Mouse (Mus musculus): ENCODE data around the gene Frk. TPM values are rescaled to one million over a fixed set of nuclear protein-coding genes. Genes with fewer than 3 reads are reported as not detected.
"Not testable (repeated sequence)": the region's sequence is repeated elsewhere in the genome, so short reads cannot be mapped to it uniquely, and the experiment has no call there.

The Frk gene
- 1 to 10 TPM; 1.2 to 1.3 TPM for total RNA-seq (2021)
- long read RNA-seq, experiment 1, partial matches to known transcripts, result 0 of 3 reads
- long read RNA-seq, experiment 1, other reads (novel, unspliced or antisense), result 1 of 3 reads
- long read RNA-seq, experiment 2, result 0 reads

- peak; percentile 33 to 58 for DNase-seq
These were observed at the start of gene Frk for GRCm38 (mm10) chr10:34483297-34484013. Gene Frk, plus strand, starts transcription at chr10:34483399.

- DNase-seq, result not testable (repeated sequence)
These were observed 49.0 kb upstream of the Frk start for GRCm38 (mm10) chr10:34434191-34434590.

- DNase-seq, result no peak
These were observed 33.7 kb upstream of the Frk start for GRCm38 (mm10) chr10:34449469-34449868.

DNA sequence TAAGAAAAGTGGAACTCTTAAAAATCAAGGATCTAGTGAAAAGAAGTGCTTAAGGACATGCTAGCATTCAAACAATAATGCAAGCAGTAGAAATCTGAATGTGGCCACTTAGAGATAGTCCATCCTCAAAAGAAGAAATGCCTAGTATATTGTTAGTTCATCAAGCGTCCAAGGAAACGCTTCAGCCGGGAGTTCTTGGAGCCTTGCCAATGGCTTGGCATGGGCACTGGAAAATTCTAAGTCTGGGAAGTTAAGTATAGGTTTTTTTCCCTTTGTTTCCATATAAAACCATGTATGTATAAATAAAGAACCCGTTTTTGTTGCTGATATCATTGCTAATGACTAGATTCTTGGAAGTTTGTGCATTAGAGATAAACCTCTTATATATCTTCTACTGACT is 21.7 kb upstream of the Frk start:
- DNase-seq, result peak; percentile 12 to 58

DNA sequence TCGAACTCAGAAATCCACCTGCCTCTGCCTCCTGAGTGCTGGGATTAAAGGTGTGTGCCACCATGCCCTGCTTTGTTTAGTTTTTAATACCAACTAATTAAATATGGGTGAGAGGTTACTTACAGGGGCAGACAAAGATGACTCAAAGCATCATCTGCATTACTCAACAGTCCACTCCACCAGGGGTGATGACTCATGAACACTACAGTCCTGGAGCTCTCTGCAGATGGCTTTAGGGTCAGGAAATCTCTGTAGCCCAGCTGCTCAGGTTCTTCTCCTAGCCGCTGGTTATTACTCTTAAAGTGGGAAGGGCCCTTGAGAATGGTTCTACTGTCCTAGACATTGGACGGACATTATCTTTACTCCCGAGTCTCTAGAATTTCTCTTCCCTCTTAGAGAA is 18.9 kb upstream of the Frk start:
- DNase-seq, result no peak

DNA sequence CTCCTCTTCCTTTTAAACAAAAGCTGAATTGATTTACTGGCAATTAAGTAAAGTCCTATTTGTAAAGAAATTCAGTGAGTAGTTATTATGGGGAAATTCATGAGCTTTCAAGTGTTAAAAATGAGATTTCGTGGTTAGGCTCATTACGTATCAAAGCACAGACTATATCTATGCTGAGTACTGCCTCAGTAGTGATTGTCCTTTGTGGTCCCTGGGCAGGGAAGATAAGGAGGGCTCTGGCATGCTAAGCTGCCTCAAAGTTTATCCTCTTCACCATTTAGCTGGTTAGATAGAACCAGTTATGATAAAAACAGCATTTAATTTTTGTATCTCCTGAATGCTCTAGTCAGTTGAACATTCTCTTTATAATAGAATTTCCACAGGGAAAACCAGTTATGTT is 14.2 kb upstream of the Frk start:
- no peak for DNase-seq

- DNase-seq, result peak; percentile 15
These were observed 3.2 kb upstream of the Frk start for GRCm38 (mm10) chr10:34479942-34480455.

GRCm38 (mm10) chr10:34484014-34484411 is 814 bp downstream of the Frk start:
- peak in 1 of 2 experiments; percentile 52 for DNase-seq

DNA sequence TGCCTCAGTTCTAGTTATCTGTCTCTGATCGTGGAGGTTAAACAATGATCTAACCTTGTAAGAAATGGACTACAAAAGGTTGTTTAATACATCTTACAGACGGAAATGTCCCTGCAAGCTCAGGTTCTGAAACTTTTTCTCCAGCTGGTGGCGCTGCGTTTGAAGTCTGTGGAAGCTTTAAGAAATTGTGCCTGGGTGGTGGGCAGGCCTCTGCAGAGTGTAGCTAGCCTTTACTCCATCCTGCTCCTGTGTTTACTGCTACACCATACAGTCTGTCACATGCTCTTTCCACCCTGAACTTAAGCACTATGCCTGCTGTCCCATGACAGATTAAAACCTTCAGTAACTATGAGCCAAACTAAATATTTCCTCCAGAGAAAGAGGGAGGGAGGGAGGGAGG is 1.9 kb downstream of the Frk start:
- peak; percentile 2 to 28 for DNase-seq

GRCm38 (mm10) chr10:34507807-34508206 is 24.6 kb downstream of the Frk start:
- DNase-seq, result no peak

- no peak for DNase-seq
These were observed 25.4 kb downstream of the Frk start for GRCm38 (mm10) chr10:34508593-34508992.

GRCm38 (mm10) chr10:34509256-34509655 is 26.1 kb downstream of the Frk start:
- DNase-seq, result no peak

- DNase-seq, result no peak
These were observed 28.0 kb downstream of the Frk start for GRCm38 (mm10) chr10:34511192-34511591.

DNA sequence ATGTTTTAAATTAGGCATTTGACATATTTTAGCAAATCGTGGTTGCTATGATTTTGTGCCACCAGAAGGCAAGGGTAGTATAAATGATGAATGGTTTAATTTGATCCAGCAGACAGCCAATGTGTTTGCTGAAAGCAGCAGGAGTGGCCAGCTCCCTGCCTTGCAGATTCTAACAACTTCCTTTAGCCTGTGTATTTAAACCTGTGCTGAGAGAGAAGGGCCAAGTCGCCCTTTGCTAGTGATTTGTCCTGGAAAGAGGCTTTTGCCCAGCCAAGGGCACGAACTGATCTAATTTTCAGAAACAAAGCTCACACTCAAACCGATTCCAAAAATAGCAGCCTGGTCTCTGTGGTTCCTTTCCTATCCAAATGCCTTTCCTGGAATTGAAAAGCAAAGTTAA is 29.4 kb downstream of the Frk start:
- peak; percentile 38 to 45 for DNase-seq

GRCm38 (mm10) chr10:34525598-34525997 is 42.4 kb downstream of the Frk start:
- no peak for DNase-seq

DNA sequence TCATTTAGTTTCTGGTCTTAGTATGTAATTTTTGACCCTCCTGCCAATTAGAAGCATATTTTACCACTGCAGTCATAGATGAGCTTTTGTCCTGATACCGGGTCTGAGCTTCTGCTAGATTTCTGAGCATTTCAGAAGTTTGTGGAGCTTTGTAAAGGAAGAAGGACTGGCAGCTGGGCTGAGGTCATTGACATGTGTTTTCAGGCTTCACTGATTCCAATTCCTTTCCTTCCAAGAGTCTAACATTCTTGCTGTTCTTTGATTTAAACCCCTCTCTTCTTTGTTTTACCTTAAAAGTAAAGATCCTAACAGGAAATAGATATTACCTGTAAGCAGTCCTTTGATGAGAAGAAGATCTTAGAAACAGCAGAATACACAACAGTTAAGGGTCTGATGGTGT is 48.6 kb downstream of the Frk start:
- no peak for DNase-seq

DNA sequence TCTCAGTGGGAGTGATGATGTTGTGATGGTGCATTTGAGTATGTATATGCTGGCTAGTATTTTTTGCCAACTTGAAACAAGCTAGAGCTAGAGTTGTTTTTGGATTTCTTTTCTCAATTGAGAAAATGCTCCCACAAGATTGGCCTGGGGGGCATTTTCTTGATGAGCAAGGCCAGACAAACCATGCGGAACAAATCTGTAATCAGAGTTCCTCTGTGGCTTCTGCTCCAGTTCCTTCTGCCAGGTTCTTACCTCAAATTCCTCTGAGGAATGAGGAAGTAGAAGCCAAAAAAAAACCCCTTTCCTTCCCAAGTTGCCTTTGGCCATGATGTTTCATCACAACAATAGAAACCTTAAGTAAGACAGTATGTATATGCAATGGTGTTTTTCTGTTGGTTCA is 49.3 kb downstream of the Frk start:
- no peak for DNase-seq

DNA sequence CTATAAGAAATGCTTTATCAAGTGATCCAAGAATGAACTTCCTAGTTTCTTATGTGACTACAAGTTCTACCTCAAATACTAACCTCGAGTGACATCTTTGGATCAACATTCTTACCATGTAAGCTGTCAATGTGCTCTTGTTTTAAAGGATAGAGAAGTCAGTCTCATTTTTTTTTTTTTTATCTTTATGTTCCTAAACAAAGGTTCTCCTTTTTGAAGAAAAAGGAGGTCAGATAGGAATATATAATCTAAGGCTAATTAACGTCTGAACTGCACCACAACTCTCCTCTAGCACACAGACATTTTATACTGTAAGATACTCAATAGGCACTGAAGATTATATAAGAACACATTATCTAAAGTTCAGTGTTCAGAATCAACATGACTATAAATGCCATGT is 57.5 kb downstream of the Frk start:
- no peak for DNase-seq

DNA sequence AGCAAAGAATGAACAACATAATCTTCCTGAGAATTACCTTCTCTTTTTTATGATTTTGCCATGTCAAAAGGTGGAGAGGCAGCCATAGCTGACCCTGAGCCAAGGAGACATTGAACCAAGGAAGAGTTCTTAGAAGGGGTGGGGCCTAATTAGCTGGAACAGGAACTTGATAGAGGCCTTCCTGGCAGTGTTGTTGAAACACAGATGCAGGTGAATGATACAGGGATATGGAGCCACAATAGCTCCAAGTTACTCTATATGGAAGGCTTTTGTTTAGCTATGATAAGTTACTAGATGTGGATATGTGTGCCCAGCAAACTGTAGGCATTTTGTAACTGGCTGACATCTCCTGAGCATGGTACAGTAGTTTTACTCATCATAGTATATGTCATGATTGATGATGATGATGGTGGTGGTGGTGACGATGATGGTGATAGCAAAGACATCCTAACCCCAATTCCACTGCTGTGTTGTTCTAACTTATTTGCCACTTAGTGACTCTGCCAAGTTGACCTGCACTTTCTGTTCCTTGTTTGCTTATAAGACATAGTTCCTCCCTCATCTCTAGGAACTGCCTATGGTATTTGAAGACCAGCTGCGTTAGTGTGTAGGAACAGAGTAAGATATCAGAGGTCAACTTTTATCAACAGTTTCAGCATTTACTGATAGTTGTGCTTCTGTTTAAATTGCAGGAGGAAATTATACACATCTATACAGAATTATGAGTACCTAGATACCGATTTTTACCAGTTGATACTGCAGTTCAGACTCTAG is 58.7 kb downstream of the Frk start:
- no peak for DNase-seq

- no peak for DNase-seq
These were observed 67.4 kb downstream of the Frk start for GRCm38 (mm10) chr10:34550612-34551011.

GRCm38 (mm10) chr10:34551636-34552035 is 68.4 kb downstream of the Frk start:
- DNase-seq, result no peak

DNA sequence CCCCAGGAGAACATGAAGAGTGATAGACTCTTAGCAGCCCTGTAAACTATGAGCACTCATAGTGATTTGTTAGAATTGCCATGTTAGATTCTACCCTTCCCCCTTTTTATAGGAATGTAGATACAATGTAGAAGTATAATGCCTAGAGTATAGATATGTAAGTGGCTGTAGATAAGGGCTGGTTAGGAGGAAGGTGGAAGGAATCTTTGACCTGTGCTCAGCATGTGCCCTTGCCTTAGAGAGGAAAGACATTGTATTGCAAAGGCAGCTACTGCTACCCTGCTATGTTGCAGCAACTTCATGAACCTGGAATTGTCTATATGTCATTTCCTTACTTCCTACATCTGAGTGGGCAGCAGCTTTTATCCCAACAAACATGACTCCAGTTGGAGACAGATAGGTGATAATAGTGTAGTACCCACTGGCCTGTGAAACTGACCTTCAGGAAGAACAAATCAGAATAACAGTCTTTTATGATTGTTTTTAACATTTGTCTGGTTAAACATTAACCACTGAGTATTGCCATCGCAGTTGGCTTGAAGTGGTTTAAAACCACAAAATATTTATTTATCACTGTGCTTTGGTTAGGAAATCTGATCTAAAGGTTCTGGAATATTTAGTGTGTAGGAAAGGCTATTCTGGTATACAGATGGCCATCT is 80.4 kb downstream of the Frk start:
- DNase-seq, result no peak

- no peak for DNase-seq
These were observed 132.3 kb downstream of the Frk start for GRCm38 (mm10) chr10:34615474-34615873.
